Mouse (Mus musculus) erythroblast, embryonic 14.5 days (primary cell): Measurements from ENCODE around the gene Gfod1.

ENCODE experiments used
- GATA1 ChIP-seq: IDR thresholded peaks from 2 replicates; pipeline ENCODE4 v1.6.1; 2012; ENCODE audit warnings: low read length, inconsistent platforms, mixed read lengths
- TAL1 ChIP-seq: IDR thresholded peaks from 3 replicates; pipeline ENCODE4 v1.6.1; 2012; ENCODE audit warnings: low read length, inconsistent platforms, mixed read lengths

- TF ChIP-seq GATA1 (no peak), TAL1 (no peak)
Observed at GRCm38 (mm10) chr13:43304700-43305099, 728 bp upstream of the Gfod1 start.
